Mouse (Mus musculus) kidney, postnatal 4 days (tissue): ENCODE measurements around the gene Senp1.

Source experiments
- DNase-seq, 2 experiments: peaks; one replicate each; pipeline ENCODE4 v3.0.0; 2021; ENCODE audit warnings: mixed read lengths in 2 of 2

Gene Senp1

GRCm38 (mm10) chr15:98107230-98107629 lies 13.7 kb upstream of the Senp1 start:
- peak in 1 of 2 experiments; percentile 23 for DNase-seq

- no peak for DNase-seq
Observed at GRCm38 (mm10) chr15:98106506-98106905, 13.0 kb upstream of the Senp1 start.

GRCm38 (mm10) chr15:98102401-98102800 lies 8.9 kb upstream of the Senp1 start:
- no peak for DNase-seq

- DNase-seq, result peak in 1 of 2 experiments; percentile 32
Observed at GRCm38 (mm10) chr15:98098519-98098918, 5.0 kb upstream of the Senp1 start.

GRCm38 (mm10) chr15:98096957-98097356 lies 3.4 kb upstream of the Senp1 start:
- DNase-seq, result no peak

GRCm38 (mm10) chr15:98094905-98095304 lies 1.4 kb upstream of the Senp1 start:
- no peak for DNase-seq

GRCm38 (mm10) chr15:98092372-98093120 lies 998 bp downstream of the Senp1 start, which contains the start of gene Pfkm:
TSS of gene Pfkm (plus strand) at chr15:98092589.
- DNase-seq, result no peak

GRCm38 (mm10) chr15:98091841-98092240 lies 1.7 kb downstream of the Senp1 start:
- no peak for DNase-seq

GRCm38 (mm10) chr15:98089421-98090183 lies 3.9 kb downstream of the Senp1 start:
- peak; percentile 59 to 66 for DNase-seq

GRCm38 (mm10) chr15:98088889-98089288 lies 4.7 kb downstream of the Senp1 start:
- no peak for DNase-seq

- no peak for DNase-seq
Observed at GRCm38 (mm10) chr15:98076901-98077300, 16.6 kb downstream of the Senp1 start.

GRCm38 (mm10) chr15:98075034-98075433 lies 18.5 kb downstream of the Senp1 start:
- peak in 1 of 2 experiments; percentile 18 for DNase-seq

GRCm38 (mm10) chr15:98074521-98074920 lies 19.0 kb downstream of the Senp1 start:
- no peak for DNase-seq

GRCm38 (mm10) chr15:98070376-98070775 lies 23.2 kb downstream of the Senp1 start:
- no peak for DNase-seq

- DNase-seq, result no peak
Observed at GRCm38 (mm10) chr15:98069566-98070245, 23.8 kb downstream of the Senp1 start.

- no peak for DNase-seq
Observed at GRCm38 (mm10) chr15:98068506-98068905, 25.0 kb downstream of the Senp1 start.

- DNase-seq, result no peak
Observed at GRCm38 (mm10) chr15:98067492-98067891, 26.1 kb downstream of the Senp1 start.

GRCm38 (mm10) chr15:98066602-98067001 lies 26.9 kb downstream of the Senp1 start:
- no peak for DNase-seq

- DNase-seq, result no peak
Observed at GRCm38 (mm10) chr15:98065881-98066280, 27.7 kb downstream of the Senp1 start.

GRCm38 (mm10) chr15:98055246-98055645 lies 38.3 kb downstream of the Senp1 start:
- DNase-seq, result peak; percentile 50 to 59

GRCm38 (mm10) chr15:98051685-98052084 lies 41.9 kb downstream of the Senp1 start:
- DNase-seq, result no peak

- no peak for DNase-seq
Observed at GRCm38 (mm10) chr15:98048918-98049700, 44.4 kb downstream of the Senp1 start.

- no peak for DNase-seq
Observed at GRCm38 (mm10) chr15:98044387-98044786, 49.2 kb downstream of the Senp1 start.
